Mouse (Mus musculus): ENCODE results near the gene Psma1.
A peak's percentile ranks its signal among the peaks of the same experiment; 100 is the strongest.

DNA sequence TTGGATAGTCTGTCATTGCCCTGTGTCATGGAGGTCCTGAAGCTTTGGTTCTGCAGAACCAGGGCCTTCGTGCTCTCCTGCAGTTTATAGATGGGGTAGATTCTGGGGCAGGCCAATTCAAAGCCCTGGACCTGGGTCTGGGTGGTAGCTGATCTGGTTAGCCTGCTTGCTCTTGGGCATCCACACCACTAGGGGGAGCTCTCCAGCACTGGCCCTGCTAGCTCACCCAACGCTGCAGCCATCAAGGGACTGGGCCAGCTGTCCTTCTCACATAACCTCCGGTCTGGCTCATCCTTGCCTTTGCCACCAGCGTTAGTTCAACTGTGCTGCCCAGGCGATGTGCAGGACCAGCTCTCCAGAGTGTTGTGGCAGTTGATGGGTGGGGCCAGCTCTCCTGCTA, 18.8 kb upstream of the Psma1 start:
- TF ChIP-seq CTCF (IDR thresholded peaks at IDR 0.05; ENCODE audit: extremely low read depth, insufficient read depth, insufficient read length, insufficient replicate concordance), result peak; percentile 55; the same call in 1 of the 2 replicates
- TF ChIP-seq POLR2A (IDR thresholded peaks at IDR 0.05; ENCODE audit: low read depth, low read length), result no peak

All from spleen, adult 2 months (tissue).